Mouse (Mus musculus): ENCODE measurements around the gene Adamts3.

Adamts3 gene

DNA sequence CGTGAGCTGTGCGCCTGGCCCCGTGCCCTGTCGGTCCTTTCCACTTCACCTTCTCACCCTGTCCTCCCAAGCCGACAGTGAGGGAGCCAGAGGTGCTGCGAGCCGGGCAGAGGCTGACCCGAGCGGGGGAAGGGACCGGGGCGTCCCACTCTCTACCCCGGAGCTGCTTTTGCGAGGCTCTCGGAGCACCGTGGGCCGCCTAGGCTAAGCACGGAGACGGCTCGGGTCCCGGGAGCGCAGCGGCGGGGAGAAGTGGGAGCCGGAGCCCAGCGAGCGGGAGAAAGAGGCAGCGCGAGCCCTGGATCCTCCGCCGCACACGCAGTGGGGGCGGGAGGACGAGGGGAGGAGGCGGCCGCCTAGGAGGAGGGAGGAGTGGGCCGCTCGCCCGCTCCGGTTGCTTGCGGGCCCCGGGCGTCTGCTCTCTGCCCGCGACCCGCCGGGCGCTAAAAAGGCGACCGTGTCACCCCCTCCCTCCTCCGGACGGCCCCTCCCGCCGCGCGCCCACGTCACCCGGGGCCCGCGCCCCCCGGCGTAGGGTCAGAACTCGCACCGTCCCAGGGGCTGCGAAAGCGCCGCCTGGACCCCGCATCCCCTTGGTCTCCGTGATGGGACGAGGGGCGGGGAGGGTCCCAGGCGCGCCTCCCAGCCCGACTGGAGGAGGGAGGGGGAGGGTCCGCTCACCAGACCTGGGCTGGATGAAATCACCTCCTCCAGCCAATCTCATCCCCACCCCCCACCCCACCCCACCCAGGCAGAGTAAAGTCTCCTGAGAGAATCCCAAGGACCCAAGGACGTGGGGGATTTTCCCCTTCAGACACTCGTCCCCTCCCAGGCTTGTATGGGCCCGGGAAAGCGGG, at the start of gene Adamts3:
Gene Adamts3, minus strand, starts transcription at position 284 of the 857 bp plus-strand sequence.
- in situ Hi-C loops (cut with MboI; ENCODE audit: unreplicated experiment in 2 of 2) = no loop called here

DNA sequence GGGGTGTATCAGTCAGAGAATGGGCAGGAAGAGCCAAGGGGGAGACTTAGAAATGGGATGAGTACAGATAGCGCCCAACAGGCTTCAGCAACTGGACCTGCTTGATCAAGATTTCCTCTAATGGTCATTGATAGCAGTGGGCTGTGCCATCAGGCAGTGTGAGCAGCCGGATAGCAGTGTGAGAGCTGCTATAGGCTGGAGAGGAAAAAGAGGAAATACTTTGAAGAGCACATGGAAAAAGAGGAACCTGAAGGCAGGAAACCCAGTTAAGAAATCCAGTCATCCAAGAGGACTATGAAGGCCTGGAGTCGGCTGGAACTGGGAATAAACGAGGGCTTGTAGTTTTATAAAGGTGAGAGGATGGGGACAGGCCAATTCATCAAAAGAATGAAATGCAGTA, 48.4 kb upstream of the Adamts3 start:
- in situ Hi-C loops (cut with MboI; ENCODE audit: unreplicated experiment in 2 of 2) = no loop called here

DNA sequence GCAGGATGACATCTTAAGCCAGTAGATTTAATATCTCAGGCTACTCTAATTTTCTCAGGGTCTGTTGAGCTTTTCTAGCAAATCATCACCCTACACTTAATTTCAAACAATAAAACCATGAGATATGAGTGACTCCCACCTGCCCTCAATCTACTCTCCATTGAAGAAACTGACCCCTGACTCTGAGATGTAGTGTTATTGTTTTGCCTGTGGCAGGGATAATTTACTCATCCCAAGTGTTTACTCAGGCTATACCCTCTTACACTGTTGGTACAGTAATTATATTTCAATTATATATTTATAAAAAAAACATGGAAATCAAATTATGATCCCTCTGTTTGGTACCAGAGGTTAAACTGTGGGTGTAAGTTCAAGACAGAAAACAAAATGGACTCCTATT, 29.2 kb upstream of the Adamts3 start:
- in situ Hi-C loops (cut with MboI; ENCODE audit: unreplicated experiment in 2 of 2) = no loop called here

DNA sequence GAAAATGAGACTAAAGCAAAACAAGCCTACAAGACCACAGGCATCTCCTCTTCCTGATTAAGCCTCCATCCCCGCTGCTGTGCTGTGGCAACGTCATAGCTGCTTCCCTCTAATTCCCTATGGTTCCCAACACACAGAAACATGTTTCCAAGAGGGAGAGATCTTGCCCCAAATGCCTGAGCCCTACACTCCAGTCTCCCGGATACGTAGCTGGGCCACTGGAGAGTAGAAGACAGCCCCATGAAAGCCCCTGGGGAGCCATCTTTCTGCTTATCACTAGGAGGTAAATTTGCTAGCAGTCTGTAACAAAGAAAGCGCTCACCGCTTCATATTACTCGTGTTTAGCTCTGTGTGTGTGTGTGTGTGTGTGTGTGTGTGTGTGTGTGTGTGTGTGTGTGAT, 28.8 kb upstream of the Adamts3 start:
- in situ Hi-C loops (cut with MboI; ENCODE audit: unreplicated experiment in 2 of 2) = no loop called here

DNA sequence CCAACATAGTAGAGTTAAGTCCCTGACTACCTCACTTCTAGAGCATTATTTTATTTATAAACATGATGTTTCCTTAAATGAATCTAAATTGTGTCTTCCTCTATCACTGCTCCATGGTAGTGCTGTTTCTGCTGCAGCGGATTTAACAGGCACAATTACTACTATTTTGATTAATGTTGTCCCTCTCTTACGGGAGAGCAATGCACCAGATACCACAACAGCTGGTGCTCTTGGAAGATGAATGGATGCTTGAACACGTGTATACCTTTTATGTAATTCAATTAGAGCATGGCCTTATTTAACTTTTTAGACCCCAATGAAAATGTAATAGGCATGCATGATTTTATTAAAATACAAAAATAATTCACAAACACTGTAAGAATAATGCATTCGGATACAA, 28.4 kb upstream of the Adamts3 start:
- in situ Hi-C loops (cut with MboI; ENCODE audit: unreplicated experiment in 2 of 2) = no loop called here

DNA sequence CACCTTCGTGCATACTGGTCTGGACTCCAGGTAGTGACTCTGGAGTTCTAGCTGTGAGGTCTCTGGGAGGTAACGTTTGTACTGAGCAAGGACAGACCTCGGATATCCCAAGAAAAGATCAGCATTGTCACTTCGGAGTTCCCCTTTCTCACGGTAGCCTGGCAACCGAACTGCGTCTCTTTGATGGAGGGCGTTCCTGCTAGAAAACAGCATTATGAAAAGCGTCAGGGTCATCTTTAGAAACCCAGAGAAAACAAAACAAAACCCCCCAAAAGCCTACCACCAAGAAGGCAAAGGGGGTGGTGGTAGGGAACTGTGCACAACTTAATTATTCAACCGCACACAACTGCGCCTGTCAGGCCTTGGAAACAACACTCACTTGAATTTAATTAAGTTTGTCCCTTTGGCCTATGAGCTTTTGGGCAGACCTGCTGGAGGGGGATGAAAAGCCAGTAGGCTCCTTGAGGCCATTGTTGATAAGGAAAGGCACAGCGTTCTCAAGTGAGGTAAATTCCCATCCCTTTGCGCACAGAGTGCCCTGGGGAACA, 23.8 kb upstream of the Adamts3 start:
- in situ Hi-C loops (cut with MboI; ENCODE audit: unreplicated experiment in 2 of 2) = no loop called here

DNA sequence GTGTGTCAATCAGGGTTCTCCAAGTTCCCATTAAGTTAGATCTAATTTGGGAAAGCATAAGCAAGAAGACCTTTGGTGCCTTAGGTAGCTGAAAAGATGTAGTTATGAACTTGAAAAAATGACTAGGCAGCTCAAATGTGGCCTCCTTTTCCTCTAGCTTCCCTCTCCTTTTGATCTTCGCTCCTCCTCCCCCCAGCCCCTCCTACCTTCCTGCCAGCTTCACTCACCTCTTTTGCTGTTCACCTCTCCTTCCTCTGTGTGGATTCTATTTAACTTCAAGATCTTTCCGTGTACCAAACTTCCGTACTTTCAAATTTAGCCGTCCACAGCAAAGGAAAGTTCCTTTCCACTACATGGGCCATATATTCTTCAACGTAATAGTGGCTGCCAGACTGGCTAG, 17.9 kb upstream of the Adamts3 start:
- in situ Hi-C loops (cut with MboI; ENCODE audit: unreplicated experiment in 2 of 2) = no loop called here

DNA sequence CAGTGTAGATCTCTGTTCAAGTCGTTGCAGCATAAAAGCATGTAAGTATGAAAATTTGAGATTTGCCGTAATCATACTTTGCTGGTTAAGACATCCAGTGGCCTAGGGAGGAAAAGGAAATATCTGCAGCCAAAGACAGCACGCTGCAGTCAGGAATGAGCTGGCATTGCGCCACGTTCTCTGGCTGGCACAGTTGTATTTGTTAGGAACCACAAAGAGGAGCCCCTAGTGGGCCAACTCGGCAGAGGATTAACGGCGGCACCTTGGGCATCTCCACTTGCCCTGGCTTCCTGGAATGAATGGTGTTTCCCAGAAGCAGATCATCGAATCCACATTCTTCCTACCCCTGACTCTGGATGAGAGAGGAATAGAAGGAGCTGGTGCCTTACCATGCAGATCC, 14.4 kb upstream of the Adamts3 start:
- in situ Hi-C loops (cut with MboI; ENCODE audit: unreplicated experiment in 2 of 2) = no loop called here

DNA sequence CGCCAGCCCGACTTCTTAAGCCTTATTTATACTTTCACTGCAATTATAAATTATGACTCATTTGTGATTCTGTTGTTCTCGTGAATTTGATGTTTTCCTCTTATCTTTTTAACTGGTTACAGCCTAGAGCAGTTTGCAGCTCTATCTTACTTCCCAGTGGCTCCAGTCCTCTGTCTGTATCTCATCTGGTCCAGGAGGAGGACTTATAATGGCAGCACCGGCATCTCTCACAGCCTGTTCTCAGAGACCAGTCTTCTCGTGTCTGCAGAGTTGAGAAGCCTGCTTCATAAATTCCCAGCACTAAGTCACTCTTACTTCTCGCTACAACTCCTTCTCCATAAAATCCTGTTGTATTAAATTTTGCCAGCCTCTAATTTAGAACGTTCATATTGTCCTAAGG, 12.4 kb upstream of the Adamts3 start:
- in situ Hi-C loops (cut with MboI; ENCODE audit: unreplicated experiment in 2 of 2) = no loop called here

DNA sequence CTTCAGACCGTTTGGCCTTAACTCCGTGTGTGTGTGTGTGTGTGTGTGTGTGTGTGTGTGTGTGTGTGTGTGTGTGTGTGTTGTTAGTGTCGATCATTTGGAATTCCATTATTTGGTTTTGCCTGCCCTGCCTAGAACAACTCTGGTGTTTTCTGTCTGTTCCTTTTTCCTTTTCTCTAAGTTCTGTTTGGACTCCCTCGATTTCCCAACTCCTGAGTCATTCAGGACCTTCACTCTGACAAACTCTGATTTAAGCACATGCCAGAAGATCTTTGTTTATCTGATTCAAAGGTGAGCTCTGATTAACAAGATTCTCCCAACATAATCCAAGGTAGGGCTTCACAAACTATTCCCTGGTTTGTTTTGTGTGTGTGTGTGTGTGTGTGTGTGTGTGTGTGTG, 1.9 kb upstream of the Adamts3 start:
- in situ Hi-C loops (cut with MboI; ENCODE audit: unreplicated experiment in 2 of 2) = no loop called here

DNA sequence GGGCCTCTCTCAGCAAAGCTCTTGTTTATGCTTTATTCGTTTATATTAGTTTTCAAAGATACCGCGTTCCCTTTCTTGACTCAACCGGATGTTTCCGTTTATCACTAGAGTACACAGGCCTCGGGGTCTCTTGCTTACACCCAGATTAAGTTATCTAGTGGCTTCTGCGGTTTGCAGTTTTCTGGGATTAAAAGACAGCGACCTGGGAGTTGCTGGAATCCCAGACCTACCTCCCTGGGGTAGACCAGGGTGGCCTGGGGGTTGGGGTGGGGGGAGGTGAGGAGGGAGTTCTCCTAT, 722 bp upstream of the Adamts3 start:
- in situ Hi-C loops (cut with MboI; ENCODE audit: unreplicated experiment in 2 of 2) = no loop called here

DNA sequence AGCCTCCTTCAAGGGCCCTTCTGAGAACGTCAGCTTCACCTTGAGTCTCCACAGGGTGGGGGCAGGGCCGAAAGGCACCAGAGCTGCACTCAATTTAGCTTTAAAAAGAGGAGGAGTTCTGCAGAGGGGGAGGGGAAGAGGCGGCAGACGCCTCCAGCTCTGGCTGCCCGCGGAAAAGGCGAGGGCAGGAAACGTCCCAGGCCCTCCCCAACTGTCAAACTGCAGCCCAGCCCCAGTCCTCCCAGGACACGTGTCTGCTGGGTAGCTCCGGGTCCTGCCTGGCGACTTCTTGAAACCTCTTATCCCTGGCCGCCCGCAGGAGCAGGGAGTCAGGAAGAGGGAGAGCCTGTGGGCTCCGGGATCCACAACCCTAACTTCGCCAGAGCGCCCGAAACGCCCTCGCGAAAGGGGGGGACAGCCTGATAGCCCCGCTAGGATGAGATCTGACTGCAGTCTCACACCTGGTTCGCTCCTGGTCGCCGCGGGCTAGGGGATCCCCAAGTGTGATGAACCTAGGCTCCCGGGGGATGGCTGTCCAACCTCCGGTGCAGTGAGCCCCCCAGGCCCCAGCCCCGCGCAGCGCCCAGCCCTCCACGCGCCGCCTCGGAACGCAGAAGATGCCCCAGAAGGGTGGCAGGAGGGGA, 921 bp downstream of the Adamts3 start:
- in situ Hi-C loops (cut with MboI; ENCODE audit: unreplicated experiment in 2 of 2) = no loop called here

DNA sequence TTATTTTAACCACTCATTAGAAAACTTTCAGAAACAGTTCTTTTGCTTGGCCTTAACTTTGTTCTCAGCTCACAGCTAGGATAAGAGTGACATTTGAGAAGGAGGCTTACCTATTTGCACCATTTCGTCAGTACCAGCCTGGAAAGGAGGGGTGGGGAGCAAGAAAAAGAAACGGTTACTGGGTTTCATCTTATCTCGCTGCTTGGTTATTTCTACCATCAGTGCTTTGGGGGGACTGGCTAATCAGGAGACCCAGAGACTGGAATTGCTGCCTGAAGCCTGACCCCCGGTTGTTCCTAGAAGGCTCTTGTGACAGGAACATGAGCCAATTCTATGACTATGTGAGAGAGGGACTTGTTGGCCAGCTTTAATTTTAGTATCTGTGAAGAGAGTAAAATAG, 1.7 kb downstream of the Adamts3 start:
- in situ Hi-C loops (cut with MboI; ENCODE audit: unreplicated experiment in 2 of 2) = no loop called here

DNA sequence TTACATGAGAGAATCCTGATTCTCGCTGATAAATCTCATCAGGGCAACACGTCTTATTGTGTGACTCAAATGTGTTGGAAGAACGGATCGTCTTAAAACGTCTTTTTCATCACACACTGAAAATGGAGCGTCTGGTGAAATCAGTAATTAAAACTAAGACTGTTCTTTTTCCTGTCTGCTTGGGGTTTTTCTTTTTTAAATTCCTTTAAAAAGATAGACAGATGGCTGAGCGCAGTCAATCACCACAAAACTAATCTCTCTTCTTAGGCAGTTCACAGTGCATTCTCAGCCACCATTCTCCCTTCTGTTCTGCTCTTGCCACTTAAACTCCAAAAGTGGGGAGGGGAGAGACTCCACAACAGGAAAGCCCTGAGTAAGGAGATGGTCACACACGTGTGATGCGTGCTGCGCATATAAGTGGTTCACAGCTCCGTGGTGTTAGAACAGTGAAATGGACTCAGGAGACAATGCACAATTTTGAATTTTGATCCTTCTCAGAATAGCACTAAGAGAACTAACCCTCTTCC, 4.2 kb downstream of the Adamts3 start:
- in situ Hi-C loops (cut with MboI; ENCODE audit: unreplicated experiment in 2 of 2) = no loop called here

DNA sequence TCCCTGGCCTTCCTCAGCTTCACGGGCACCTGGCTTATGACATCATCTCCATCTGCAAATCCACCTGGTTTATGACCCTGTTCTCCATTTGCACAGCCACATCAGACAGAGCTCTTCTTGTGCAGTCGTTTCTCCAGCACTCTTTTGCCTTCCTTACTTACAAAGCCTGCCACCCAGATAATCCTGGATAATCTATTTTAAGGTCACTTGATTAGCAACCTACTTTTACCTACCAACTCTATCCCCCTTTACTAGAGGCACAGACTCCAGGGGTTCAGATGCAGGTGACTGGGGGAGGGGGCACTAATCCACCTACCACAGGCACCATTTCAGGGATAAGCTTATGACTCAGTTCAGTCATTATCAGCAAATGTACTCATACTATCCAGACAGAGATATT, 10.5 kb downstream of the Adamts3 start:
- in situ Hi-C loops (cut with MboI; ENCODE audit: unreplicated experiment in 2 of 2) = no loop called here

DNA sequence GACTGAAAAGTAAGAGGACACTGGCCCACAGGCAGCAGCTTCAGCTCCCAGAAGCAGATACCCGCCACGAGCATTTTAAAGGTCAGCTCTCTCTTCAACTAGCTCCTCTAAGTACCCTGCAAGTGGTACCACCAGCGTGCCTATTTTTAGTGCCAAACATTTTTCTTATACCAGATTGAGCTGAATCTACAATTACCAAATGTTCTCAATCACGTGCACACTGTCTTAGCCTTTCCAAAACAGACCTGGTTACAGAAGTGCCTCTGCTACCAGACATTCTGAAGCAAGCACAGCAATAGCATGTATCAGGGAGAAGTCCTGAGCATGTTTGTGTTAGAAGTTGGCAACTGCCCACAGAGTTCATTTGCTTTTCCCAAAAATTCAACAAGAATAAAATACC, 23.5 kb downstream of the Adamts3 start:
- in situ Hi-C loops (cut with MboI; ENCODE audit: unreplicated experiment in 2 of 2) = no loop called here

DNA sequence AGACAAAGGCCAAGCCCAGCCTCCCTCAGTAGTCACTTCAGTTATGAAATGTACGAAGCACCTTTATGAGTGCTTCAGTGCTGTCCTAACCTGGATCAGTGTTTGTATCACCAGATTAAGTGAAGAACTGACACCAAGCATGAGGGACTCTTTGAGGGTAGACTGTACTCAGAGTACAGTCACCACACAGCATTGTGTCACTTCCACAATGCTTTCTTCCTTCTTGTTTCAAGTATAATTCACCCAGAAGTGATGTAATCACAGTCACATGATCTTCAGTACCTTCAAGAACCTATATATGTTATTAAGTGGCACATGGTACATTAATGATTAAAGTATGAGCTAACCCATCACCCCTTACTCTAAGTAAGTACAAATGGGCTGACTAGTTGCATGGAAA, 24.3 kb downstream of the Adamts3 start:
- in situ Hi-C loops (cut with MboI; ENCODE audit: unreplicated experiment in 2 of 2) = no loop called here

DNA sequence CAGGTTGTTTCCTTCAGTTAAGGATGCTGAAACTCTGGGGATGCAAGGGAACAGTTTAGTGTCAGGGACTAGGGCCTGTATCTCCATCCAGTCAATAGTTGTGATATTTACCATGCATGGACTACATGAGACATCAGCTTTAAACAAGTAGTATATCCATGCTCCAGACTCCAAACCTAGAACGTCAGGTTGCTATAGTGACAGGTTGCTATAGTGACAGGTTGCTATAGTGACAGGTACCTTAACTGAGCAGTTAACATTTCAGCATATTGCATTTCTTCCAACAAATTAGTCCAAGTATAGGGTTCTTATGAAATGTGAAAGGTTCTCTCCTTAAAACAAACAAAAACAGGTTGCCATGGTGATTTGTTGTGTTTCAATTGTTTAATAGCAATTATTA, 36.6 kb downstream of the Adamts3 start:
- in situ Hi-C loops (cut with MboI; ENCODE audit: unreplicated experiment in 2 of 2) = no loop called here

DNA sequence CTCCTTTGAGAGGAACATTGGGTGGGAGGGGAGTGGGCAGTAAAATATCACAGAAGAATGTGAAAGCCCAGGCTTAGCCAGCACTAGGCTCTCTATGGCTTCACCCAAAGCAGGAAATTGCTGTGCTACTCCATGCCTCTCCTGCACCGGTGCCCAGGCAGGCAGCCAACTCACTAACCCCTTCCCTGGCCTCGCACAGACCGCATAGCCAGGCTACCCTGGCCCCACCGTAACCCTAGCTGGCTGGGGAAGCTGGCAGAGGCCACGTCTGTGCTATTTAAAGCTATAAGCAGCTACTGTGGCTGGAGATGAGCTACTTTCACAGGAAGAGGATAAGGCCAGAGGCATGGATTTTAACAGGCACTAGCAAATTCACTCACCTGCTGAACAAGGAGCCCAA, 38.8 kb downstream of the Adamts3 start:
- in situ Hi-C loops (cut with MboI; ENCODE audit: unreplicated experiment in 2 of 2) = no loop called here

DNA sequence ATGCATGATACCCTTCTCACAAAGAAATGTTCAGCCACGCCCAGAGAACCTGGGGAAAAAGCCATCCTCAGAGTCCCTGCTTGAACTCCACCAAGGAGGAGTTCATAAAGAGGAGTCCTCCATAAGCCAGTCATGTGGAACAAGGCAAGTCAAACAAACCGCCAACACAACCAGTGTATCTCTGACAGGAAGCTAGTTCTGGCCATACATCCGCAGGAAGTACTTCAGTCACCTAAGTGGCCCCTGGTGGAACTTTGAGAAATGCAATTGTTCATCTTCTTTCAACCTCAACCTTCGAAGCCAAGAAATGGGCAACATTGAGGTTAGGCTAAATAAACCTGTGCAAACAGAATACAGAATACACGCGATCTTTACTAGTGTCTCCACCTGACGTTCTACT, 39.7 kb downstream of the Adamts3 start:
- in situ Hi-C loops (cut with MboI; ENCODE audit: unreplicated experiment in 2 of 2) = no loop called here

DNA sequence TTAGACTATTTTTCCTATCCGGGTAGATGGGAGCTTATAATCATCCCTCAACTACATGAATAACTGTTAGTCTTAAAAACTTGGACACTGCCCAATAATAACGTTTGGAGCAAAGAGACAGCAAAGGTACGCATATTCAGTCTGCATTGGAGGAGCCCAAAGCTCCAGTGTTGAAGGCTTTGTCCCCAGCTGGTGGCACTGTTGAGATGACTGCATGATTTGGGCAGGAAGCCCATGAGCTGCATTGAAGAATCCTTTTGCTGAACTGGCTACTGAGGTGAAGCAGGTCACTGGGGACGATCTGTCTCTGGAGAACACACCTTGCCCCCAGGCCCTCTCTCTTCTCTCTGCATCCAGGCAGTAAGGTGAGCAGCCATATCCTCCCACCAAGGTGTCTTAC, 43.5 kb downstream of the Adamts3 start:
- in situ Hi-C loops (cut with MboI; ENCODE audit: unreplicated experiment in 2 of 2) = no loop called here

DNA sequence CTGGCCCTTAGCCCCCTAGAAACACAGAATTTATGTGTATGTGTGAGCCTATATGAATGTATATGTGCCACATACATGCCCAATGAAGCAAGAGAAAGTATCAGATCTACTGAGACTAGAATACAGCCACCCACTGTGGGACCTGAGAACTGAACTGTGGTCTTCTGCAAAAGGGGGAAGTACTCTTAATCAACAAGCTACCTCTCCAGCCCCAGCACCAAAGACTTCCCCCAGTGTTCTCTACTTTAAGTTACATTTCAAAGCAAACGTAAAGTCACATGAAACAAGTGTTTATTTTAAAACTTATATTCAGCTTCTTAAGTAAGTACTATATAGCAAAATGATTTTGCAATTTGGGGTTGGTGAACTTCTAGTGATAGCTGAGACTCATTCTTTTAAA, 62.0 kb downstream of the Adamts3 start:
- in situ Hi-C loops (cut with MboI; ENCODE audit: unreplicated experiment in 2 of 2) = no loop called here
